Mouse (Mus musculus): ENCODE measurements around the gene Tns3. TPM values are rescaled to one million over a fixed set of nuclear protein-coding genes. Genes with fewer than 3 reads are reported as not detected.

The Tns3 gene
- polyA plus RNA-seq, 2 experiments from 2014 or later = 0.06 to 0.09 TPM

DNA sequence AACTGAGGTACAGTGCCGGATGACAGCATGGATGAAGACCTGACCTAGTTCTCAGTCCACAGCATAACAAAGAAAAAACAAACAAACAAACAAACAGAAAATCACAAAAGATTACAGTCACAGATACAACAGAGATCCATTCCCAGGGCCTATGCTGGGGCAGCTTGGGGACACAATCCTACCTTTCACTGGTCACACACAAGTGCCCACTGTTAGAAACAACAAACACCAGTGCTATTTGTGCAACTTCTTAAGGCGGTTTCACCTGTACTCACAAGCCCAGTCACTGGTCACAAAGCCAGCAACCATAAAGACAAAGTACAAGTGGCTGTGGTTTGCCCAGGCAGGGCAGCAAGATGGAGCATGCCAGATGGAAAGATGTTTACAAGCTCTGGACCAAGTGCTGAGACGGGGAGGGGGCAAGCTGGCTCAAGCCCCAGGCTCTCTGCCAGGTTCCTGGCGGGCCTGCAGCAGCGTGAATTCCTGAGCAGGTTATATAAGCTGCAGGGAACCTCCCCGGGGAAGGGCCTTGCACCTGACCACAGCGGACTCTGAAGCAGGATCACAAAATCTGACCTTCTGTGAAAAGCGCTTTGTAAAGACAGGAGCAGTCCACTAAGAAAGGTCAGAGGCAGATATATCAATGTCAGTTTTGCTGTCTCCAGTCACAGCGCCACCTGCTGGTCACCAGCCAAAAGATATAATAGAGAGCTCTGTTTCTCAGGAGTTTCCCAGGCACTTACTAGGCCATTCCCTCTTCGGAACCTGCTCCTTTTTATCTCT lies 140.8 kb downstream of the Tns3 start:
- ATAC-seq = no peak

DNA sequence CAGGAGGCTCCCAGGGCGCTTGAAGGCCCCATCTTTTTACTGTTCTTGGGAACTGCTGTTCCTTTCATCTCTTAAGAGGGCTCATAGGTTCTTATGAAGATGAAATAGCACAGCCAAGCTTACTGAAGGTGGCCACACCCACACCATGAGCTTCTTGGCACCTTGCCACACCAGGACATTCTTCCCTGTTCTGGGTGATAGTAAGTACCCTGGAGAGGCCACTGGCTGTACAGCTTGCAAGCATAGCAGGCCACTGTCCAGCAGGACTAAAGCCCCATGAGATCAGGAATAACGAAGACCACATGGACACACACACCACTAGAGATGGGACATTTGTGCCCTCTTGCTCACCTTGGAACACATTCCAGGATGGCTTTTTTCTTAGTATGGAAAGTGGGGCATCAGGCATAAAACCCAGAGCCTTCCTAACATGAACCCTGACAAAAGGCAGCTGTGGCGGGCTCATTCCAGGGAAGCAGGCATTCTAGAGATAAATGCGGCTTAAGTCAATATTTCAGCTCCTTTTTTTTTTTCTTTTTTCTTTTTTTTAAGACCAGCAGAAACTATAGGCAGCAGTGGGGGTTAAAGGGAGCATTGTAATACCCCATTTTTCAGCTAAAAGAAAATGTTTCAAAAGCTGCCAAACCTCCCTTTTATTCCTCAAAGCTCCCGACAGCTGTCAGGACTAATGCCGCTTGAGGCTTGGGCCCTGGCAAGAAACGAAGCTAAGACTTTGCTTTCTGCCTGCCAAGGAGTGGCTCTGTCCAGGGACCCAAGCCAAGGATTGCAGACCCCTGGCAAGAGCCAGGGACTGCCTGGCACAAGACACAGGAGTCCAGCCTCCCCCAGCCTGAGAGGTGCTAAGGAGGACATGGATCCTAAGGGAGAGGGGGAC lies 150.7 kb downstream of the Tns3 start:
- no peak for ATAC-seq

DNA sequence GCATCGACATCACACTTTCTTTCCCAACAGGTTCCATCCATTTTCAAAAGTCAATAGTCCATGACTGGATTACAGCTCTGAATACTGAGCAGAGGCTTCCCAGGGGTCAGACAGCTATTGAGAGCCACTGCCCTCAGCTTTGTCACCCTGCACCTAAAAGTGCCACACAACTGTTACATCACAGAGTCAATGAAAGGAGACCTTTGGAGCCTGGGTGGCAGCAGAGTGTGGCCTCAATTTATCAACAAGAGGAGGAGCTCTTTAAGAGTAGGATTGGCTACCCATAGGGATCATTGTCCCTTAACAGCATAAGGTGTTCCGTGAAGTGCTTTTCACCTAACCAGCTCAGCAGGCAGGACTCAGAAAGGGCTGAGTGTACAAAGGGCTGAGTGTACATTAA lies 154.0 kb downstream of the Tns3 start:
- no peak for ATAC-seq

DNA sequence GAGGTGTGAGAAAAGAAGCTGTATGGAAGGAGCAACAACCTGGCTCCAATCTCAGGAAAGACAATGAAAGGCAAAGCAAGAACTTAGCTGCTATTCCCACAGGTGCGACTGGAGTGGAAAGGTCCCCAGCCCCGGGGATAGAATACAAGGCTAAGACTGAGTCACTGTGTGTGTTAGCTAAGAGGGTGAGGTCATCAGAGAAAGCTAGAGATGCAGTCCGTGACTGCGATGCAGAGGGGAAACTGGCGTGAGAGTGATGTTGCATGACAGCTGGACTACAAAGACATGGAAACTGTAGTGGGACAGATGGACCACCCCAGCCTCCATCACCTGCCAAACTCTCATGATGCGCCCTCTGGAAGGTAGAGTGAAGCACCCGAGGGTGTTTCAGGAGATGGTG lies 154.7 kb downstream of the Tns3 start:
- no peak for ATAC-seq

DNA sequence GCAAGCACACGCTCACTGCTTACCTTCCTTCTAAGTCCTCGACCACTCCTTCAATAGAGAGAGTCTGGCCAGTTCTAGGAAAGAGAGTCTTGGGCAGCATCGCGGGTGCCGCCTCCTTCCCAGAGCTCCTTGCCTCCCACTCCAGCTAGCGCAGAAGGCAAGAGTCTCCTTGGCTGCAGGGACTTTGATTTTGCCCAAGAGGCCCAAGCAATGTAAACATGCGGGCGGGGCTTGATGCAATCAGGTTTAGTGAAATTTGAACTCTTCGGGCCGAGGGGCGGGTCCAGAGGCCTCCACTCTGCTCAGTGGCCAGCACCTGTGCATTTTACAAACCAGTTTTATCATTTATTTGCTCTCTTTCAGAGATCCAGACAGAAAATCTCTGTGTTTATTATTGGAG lies 160.6 kb downstream of the Tns3 start:
- no peak for ATAC-seq

DNA sequence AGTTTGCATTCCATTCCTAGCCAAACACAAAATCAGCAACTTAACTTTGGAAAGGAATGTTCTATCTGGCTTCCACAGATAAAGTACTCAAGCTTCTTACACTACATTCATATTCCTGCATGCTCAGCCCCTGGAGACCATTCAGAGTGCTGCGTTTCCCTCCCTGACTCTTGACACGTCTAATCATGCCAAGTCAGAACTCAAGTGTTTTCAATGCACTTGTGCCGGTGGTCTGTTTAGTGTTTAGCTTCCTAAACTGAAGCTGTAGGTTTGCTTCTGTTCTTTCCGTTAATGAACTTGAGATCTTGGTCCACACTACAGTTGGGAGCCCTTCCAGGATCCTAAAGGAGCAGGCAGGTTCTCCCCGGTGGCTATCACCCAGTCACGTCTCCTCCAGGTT lies 163.5 kb downstream of the Tns3 start:
- ATAC-seq = no peak

GRCm38 (mm10) chr11:8497136-8497535 lies 167.2 kb downstream of the Tns3 start:
- no peak for ATAC-seq

- no peak for ATAC-seq
These were observed 167.6 kb downstream of the Tns3 start for GRCm38 (mm10) chr11:8496686-8497085.

- no peak for ATAC-seq
These were observed 168.5 kb downstream of the Tns3 start for GRCm38 (mm10) chr11:8495801-8496200.

DNA sequence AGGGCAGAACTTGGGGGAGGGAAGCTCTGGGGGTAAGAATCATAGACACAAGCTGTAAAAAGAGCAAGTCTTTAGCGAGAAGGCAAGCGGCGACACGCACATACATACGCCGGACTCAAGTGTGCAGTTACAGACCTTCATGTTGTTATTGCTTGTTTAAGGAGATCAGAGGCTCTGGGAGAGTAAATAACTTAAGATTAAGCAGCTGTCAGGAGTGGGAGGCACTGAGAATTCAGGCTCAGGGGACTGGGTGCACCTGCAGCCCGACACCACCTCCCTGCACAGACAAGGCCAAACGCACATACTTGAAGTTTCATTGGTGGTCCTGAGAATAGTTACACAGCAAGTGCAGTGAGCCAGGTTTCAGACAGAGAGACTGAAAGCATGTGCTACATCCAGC lies 169.3 kb downstream of the Tns3 start:
- no peak for ATAC-seq

- ATAC-seq = no peak
These were observed 170.3 kb downstream of the Tns3 start for GRCm38 (mm10) chr11:8493931-8494490.

DNA sequence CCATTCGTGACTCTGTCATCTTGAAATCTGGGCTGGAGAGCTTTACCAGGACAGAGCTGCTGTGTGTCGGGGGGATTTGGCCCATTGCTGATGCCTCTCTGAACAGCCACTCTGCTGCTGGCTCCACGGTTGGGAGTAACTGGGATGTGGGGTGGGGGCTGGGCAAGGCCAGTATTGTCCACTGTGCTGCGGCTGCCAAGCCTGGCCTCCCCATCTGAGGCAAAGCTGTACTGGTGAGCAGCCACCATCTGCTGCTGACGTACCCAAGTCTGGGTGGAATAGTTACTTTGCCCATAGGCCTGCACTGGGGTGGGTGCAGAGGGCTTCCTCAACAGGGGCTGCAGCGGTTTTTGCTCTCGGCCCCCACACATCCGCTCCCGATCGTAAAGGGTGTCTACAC lies 172.0 kb downstream of the Tns3 start:
- no peak for ATAC-seq

- ATAC-seq = no peak
These were observed 176.1 kb downstream of the Tns3 start for GRCm38 (mm10) chr11:8488248-8488647.

- ATAC-seq = no peak
These were observed 177.8 kb downstream of the Tns3 start for GRCm38 (mm10) chr11:8486552-8486951.

DNA sequence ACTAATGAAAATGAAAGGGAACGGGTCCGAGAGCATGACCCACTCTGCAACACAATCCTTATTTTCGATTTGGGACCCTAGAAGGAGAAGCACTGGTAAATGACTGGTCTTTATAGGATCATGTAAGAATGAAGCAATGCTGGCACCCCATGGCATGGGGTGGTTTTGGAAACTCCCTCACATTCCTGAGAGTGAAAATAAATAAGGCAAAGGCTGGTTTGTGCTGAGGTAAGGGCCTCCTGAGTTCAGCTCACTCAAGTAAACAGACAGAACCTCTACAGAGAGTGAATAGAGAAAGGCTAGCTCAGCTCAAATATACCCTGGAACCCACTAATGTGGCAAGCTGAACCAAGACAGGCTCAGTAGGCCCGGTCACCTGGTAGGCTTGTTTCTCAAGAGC lies 179.8 kb downstream of the Tns3 start:
- no peak for ATAC-seq

GRCm38 (mm10) chr11:8482721-8483120 lies 181.6 kb downstream of the Tns3 start:
- ATAC-seq = no peak

GRCm38 (mm10) chr11:8481962-8482361 lies 182.4 kb downstream of the Tns3 start:
- no peak for ATAC-seq

GRCm38 (mm10) chr11:8481529-8481928 lies 182.8 kb downstream of the Tns3 start:
- no peak for ATAC-seq

- no peak for ATAC-seq
These were observed 184.5 kb downstream of the Tns3 start for GRCm38 (mm10) chr11:8479858-8480257.

- ATAC-seq = no peak
These were observed 185.0 kb downstream of the Tns3 start for GRCm38 (mm10) chr11:8479313-8479712.

DNA sequence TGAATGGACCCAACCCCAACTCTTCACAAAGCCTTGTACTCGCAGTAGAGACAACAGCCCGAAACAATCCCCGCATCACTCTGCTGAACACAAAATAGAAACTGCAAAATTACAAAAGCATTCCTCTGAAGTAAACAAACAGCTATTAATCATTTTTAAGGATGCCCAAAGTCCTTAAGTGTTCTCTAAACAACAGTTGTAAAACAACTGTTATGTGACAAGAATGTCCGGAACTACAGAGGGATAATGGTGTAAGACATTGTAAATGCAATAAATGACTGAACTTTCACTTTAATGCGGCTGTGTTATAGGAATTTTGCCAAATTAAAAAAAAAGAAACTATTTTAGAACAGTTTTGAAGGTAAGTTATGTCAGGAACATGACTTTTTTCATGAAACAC lies 190.7 kb downstream of the Tns3 start:
- ATAC-seq = no peak

DNA sequence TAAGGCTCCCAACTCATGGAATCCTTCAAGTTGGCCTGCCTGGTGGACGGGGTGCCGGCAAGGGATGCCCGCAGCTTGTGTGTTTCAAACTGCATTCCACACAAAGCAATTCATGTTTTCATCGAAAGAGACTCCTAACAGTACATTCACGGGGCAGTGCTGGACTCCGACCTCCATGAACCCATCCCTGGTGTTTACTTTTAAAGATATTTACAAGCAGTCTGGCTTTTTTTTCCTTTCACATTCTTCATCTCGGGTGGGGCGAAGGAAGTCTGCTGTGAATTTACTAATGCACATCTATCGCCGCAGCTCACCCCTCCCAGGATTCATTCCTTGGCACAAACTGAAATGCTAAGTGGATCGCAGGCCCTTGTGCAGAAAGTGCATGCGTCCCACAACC lies 191.9 kb downstream of the Tns3 start:
- no peak for ATAC-seq

GRCm38 (mm10) chr11:8471535-8471934 lies 192.8 kb downstream of the Tns3 start:
- no peak for ATAC-seq

- no peak for ATAC-seq
These were observed 194.8 kb downstream of the Tns3 start for GRCm38 (mm10) chr11:8469537-8469936.
